Mouse (Mus musculus): ENCODE measurements around the gene Ubxn11.

DNA sequence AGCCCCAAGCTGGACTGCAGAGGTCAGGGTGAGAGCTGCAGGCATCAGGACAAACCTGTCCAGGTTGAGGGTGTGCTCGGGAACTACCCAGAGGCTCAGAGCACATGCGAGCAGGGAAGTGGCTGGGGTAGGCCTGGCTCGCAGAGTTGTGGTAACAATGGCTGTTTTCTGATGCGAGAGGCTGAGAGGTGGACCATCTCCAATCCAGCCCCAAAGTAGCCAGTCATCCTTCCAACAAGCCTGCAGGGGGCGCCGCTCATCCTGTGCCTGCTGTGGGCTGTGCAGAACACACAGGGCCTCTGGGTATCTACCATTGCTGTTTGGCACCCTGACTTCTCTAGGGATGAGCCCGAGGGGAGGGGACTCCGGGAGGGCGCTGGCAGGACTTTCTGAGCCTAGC is 17.3 kb downstream of the Ubxn11 start:
- TF ChIP-seq EP300 (IDR thresholded peaks at IDR 0.05; ENCODE audit: low read length), result no peak
- TF ChIP-seq TBP (conservative IDR thresholded peaks at IDR 0.05; ENCODE audit: low read depth, low read length), result no peak
- TF ChIP-seq POLR2AphosphoS2 (IDR thresholded peaks at IDR 0.05; ENCODE audit: low read depth, low read length), result no peak

Data from CH12.LX (cell line).